Mouse (Mus musculus): Measurements from ENCODE around the gene Sap25. TPM values are rescaled to one million over a fixed set of nuclear protein-coding genes. Genes with fewer than 3 reads are reported as not detected.

Gene Sap25
- polyA plus RNA-seq, 1 experiment: 4.6 TPM

GRCm38 (mm10) chr5:137678736-137679135 lies 37.6 kb downstream of the Sap25 start:
- no peak for TF ChIP-seq POLR2A (IDR thresholded peaks at IDR 0.05; ENCODE audit: insufficient read length, low read depth)
- TF ChIP-seq SRF (IDR thresholded peaks at IDR 0.05; ENCODE audit: control insufficient read depth, insufficient read length, low read depth): no peak
- no peak for TF ChIP-seq MYOD1 (IDR thresholded peaks at IDR 0.05; ENCODE audit: control insufficient read depth in 1 of 3, insufficient read length in 2 of 3, low read depth in 2 of 3)
- TF ChIP-seq MYOG (IDR thresholded peaks at IDR 0.05; ENCODE audit: control insufficient read depth in 1 of 3, insufficient read depth in 1 of 3, insufficient read length in 2 of 3, low read depth in 2 of 3): no peak
- no peak for TF ChIP-seq POLR2AphosphoS2 (IDR thresholded peaks at IDR 0.05; ENCODE audit: insufficient read length, low read depth)
- TF ChIP-seq CEBPB (IDR thresholded peaks at IDR 0.05; ENCODE audit: insufficient read depth, poor library complexity, severe bottlenecking): no peak
- TF ChIP-seq MAX (IDR thresholded peaks at IDR 0.05; ENCODE audit: low read depth): no peak
- TF ChIP-seq USF1 (IDR thresholded peaks at IDR 0.05; ENCODE audit: low read depth): no peak
- H3K79me2 ChIP-seq (ENCODE audit: control insufficient read depth, insufficient read depth): peaks cover 23% of the 10 kb centered on the region
- no peak overlapping the region for H3K4me2 ChIP-seq (ENCODE audit: low read depth)
- H3ac ChIP-seq (ENCODE audit: control insufficient read depth, insufficient read length): no peak overlapping the region
- H3K4me3 ChIP-seq: no peak overlapping the region
- H3K27me3 ChIP-seq (ENCODE audit: control insufficient read depth, insufficient read depth, insufficient read length): no peaks in the 10 kb centered on the region
- no peaks in the 10 kb centered on the region for H3K36me3 ChIP-seq (ENCODE audit: control insufficient read depth, insufficient read depth)

- Histone ChIP-seq H3K79me2 (ENCODE audit: control insufficient read depth, insufficient read depth) (peaks cover 26% of the 10 kb centered on the region), H3K4me2 (ENCODE audit: low read depth) (no peak overlapping the region), H3K4me3 (no peak overlapping the region), H3K36me3 (ENCODE audit: control insufficient read depth, insufficient read depth) (no peaks in the 10 kb centered on the region), H3ac (ENCODE audit: control insufficient read depth, insufficient read length) (no peak overlapping the region), H3K27me3 (ENCODE audit: control insufficient read depth, insufficient read depth, insufficient read length) (no peaks in the 10 kb centered on the region)
- TF ChIP-seq USF1 (IDR thresholded peaks at IDR 0.05; ENCODE audit: low read depth) (no peak), CEBPB (IDR thresholded peaks at IDR 0.05; ENCODE audit: insufficient read depth, poor library complexity, severe bottlenecking) (no peak), MYOD1 (IDR thresholded peaks at IDR 0.05; ENCODE audit: control insufficient read depth in 1 of 3, insufficient read length in 2 of 3, low read depth in 2 of 3) (no peak), MYOG (IDR thresholded peaks at IDR 0.05; ENCODE audit: control insufficient read depth in 1 of 3, insufficient read depth in 1 of 3, insufficient read length in 2 of 3, low read depth in 2 of 3) (no peak), SRF (IDR thresholded peaks at IDR 0.05; ENCODE audit: control insufficient read depth, insufficient read length, low read depth) (no peak), POLR2A (IDR thresholded peaks at IDR 0.05; ENCODE audit: insufficient read length, low read depth) (no peak), MAX (IDR thresholded peaks at IDR 0.05; ENCODE audit: low read depth) (no peak), REST (IDR thresholded peaks at IDR 0.05; ENCODE audit: insufficient read depth, insufficient read length) (no peak), TCF12 (IDR thresholded peaks at IDR 0.05; ENCODE audit: insufficient read depth, poor library complexity, severe bottlenecking) (no peak), TCF3 (IDR thresholded peaks at IDR 0.05; ENCODE audit: insufficient read length, low read depth) (no peak), E2F4 (IDR thresholded peaks at IDR 0.05; ENCODE audit: insufficient read depth) (no peak), POLR2AphosphoS2 (IDR thresholded peaks at IDR 0.05; ENCODE audit: insufficient read length, low read depth) (no peak)
These were observed 38.6 kb downstream of the Sap25 start for GRCm38 (mm10) chr5:137679726-137680125.

- H3K79me2 ChIP-seq (ENCODE audit: control insufficient read depth, insufficient read depth): peaks cover 26% of the 10 kb centered on the region
- no peak overlapping the region for H3K4me2 ChIP-seq (ENCODE audit: low read depth)
- H3K4me3 ChIP-seq: peak overlapping the region; percentile 57
- H3ac ChIP-seq (ENCODE audit: control insufficient read depth, insufficient read length): no peak overlapping the region
- no peak for TF ChIP-seq REST (IDR thresholded peaks at IDR 0.05; ENCODE audit: insufficient read depth, insufficient read length)
- TF ChIP-seq POLR2A (IDR thresholded peaks at IDR 0.05; ENCODE audit: insufficient read length, low read depth): no peak
- TF ChIP-seq POLR2AphosphoS2 (IDR thresholded peaks at IDR 0.05; ENCODE audit: insufficient read length, low read depth): no peak
- TF ChIP-seq MYOG (IDR thresholded peaks at IDR 0.05; ENCODE audit: control insufficient read depth in 1 of 3, insufficient read depth in 1 of 3, insufficient read length in 2 of 3, low read depth in 2 of 3): no peak
- TF ChIP-seq E2F4 (IDR thresholded peaks at IDR 0.05; ENCODE audit: insufficient read depth): no peak
- no peaks in the 10 kb centered on the region for H3K27me3 ChIP-seq (ENCODE audit: control insufficient read depth, insufficient read depth, insufficient read length)
- H3K36me3 ChIP-seq (ENCODE audit: control insufficient read depth, insufficient read depth): no peaks in the 10 kb centered on the region
These were observed 41.4 kb downstream of the Sap25 start for GRCm38 (mm10) chr5:137682526-137682925.

- no peaks in the 10 kb centered on the region for H3K27me3 ChIP-seq (ENCODE audit: control insufficient read depth, insufficient read depth, insufficient read length)
- H3K36me3 ChIP-seq (ENCODE audit: control insufficient read depth, insufficient read depth): no peaks in the 10 kb centered on the region
- no peak for TF ChIP-seq POLR2A (IDR thresholded peaks at IDR 0.05; ENCODE audit: insufficient read length, low read depth)
- no peak for TF ChIP-seq MYOG (IDR thresholded peaks at IDR 0.05; ENCODE audit: control insufficient read depth in 1 of 3, insufficient read depth in 1 of 3, insufficient read length in 2 of 3, low read depth in 2 of 3)
- TF ChIP-seq MAX (IDR thresholded peaks at IDR 0.05; ENCODE audit: low read depth): no peak
- peak overlapping the region; percentile 95 for H3K4me2 ChIP-seq (ENCODE audit: low read depth)
- H3K79me2 ChIP-seq (ENCODE audit: control insufficient read depth, insufficient read depth): peaks cover 26% of the 10 kb centered on the region
- H3ac ChIP-seq (ENCODE audit: control insufficient read depth, insufficient read length): peak overlapping the region; percentile 56
- H3K4me3 ChIP-seq: peak overlapping the region; percentile 57
These were observed 42.5 kb downstream of the Sap25 start for GRCm38 (mm10) chr5:137683388-137684293.

All from myocyte (in vitro differentiated cells).